Mouse (Mus musculus) testis, postnatal 14 days (tissue): Measurements from ENCODE around the gene Fancc.
A peak's percentile ranks its signal among the peaks of the same experiment; 100 is the strongest.

Source experiments
- DNase-seq: peaks from one replicate; pipeline ENCODE4 v3.0.0; 2021; ENCODE audit warnings: low spot score

Fancc gene

DNA sequence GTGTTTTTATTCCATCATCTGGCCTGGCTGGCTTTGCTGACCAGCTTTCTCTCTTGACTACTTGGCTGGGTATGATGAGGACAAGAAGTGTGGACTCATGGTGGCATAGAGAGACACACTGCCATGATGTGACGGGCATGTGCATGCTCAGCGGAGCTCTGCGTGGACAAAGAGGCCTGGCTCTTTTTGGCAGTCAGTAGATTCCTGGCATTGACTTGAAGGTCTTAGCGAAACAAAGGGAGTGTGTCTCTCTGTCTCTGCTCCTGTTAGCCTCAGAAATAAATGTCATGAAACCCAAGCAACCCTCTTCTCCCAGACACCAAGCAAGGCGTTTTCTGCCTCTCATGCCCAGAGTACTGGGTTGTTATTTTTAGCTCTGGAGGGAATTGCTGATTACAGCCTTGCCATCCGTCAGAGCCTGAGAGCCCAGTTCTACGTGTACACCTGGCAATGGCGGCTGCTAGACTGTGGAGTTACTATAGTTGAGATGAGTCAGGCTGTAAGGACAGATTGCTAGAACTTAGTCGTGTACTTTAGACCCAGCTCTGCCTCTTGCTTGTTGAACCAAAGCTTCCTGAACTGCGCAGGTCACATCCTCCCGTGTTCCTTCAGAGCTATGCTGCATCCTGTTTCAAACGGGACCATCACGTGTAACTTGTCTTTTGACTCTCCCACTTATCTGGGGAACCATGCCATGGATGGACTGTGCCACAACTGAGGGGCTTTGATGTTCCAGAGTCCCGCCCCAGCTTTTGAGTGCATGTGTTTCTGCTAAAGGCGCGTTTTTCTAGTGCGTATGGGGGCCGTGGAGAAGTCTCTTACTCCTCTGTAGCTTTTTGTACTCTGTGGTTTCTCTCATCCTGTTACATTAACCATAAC lies 236.1 kb downstream of the Fancc start:
- DNase-seq = no peak

- DNase-seq = no peak
Observed at GRCm38 (mm10) chr13:63260133-63260532, 236.9 kb downstream of the Fancc start.

DNA sequence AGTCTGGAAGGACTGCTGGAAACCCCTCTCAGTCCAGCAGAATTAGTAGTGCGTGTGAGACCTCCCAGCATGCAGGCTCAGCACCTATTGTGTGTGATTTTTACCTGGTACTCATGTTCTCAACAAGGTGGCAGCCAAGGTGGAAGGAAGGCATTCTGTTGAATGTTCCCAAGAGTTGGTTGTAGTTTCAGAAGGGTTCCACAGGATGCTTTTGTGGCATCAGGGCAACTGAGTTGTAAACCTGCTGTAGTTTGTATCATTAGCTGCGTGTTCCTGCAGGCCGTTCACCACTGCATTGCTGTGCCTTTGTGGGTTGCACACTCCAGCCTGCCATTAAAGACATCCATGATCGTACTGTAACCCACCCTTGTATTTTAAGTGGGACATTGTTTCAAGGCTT lies 238.4 kb downstream of the Fancc start:
- DNase-seq = no peak

DNA sequence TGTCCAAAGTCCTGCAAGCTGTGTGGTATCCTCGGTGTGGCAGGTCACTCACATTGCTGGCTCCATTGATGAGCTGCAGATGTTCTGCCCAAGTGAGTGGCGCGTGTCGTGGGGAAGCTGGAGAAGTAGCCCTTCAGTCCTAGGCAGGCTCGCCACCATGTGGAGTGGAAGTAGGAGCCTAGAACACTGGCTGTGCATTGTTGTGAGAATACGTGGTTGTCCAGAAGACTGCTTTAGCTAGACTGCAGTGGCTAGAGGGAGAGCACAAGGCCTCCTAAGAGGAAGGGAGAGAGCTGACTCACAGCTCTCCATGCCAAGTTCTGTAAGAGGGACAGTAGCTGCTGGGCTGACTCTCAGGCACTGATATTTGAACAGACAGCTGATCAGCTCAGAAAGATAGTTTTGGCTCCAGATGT lies 238.9 kb downstream of the Fancc start:
- DNase-seq = no peak

GRCm38 (mm10) chr13:63256807-63257206 lies 240.3 kb downstream of the Fancc start:
- peak; percentile 69 for DNase-seq

- no peak for DNase-seq
Observed at GRCm38 (mm10) chr13:63256146-63256545, 240.9 kb downstream of the Fancc start.

DNA sequence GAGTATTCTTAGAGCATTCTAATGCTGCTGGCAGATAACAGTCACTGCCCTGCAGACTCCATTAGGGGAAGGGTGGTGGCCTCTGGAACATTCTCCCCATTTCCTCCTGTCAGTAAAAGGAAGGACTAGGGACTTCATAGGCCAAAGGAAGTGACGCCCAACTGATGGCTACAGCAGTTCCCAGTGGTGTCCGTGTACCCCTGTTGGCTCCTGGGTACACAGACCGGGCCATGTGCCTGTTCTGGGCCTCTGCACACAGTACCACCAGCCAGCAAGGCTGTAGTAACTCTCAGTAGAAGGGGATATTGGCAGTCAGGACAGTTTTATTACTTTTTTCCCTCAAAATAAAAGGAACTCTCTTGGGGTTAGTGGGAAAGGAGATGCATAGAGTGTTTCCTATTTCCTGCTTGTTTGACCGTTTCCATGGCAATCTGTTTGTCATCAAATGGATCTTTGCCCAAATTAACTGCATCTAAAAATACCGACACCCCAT lies 241.5 kb downstream of the Fancc start:
- DNase-seq = no peak

- DNase-seq = no peak
Observed at GRCm38 (mm10) chr13:63253886-63254636, 243.0 kb downstream of the Fancc start.

GRCm38 (mm10) chr13:63253147-63253546 lies 243.9 kb downstream of the Fancc start:
- DNase-seq = no peak

DNA sequence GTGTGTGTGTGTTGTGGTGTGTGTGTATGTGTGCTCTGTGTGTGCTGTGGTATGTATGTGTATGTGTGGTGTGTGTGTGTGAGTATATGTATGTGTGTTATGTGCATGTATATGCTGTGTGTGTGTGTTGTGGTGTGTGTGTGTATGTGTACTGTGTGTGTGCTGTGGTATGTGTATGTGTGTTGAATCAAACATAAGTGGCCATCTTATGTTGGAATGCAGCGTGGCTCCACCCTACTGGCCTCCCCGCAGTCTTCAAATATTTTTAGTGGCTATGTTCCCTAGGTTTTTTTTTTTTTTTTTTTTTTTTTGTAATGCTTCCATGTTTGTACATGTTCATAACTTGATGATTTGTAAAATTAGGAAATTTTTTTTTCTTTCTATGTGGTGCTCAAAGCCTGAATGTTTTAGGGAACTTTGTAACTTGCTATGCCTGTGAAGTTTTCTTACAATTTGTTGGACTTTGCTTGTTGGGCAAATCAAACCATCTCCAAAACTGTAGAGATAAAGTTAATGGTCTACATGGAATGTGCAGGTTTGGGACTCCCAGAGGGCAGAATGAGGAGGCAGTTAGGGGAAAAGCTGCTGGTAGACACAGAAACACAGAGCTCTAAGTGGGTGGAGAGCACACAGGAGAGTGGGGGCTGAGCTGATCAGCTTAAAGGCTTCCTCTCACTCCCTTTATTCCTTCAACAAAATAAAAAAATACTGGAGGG lies 244.6 kb downstream of the Fancc start:
- DNase-seq = no peak

- no peak for DNase-seq
Observed at GRCm38 (mm10) chr13:63251118-63251889, 245.8 kb downstream of the Fancc start.

DNA sequence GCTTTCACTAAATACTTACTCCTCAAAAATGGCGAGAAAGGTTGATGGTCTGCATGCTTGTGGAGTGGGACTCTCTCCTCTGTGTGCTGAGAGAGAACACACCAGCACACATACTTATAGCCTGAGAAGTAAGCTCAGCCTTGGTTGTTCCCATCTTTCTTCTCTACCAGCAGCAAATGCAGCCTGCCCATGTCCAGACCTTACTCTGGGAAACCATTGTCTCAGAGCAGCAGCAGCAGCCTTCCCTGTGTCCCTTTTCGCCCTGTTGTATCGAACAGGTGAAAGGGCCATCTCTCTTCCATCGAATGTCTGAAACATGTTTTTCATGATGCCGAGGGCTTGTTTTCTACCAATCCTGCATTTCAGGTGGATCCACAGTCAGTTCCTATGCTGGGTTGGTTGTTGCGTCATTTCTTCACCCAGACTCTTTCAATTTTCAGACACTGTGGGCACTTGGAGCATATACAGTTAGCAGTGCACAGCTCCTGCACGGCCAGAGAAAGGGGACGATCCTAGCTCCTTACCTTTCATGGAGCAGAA lies 246.6 kb downstream of the Fancc start:
- DNase-seq = no peak

GRCm38 (mm10) chr13:63249741-63250431 lies 247.2 kb downstream of the Fancc start:
- DNase-seq = no peak

DNA sequence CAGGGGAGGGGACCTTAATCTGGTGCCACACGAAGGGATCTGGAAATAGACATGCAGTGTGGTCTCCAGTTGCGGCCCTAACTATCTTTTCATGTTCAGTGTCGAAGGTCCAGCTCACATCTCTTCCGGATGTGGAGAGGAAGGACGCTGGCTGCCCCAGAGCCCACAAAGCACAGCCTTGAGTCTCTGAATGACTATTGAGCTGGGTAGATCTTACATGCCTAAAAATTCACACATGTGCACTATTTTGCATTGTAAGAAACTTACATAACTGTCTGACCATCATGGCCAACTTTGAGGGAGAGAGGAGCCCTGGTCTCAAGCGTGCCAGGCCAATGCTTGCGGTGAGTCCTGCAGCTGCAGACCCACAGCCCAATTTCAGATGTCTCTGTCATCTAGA lies 247.9 kb downstream of the Fancc start:
- no peak for DNase-seq

- no peak for DNase-seq
Observed at GRCm38 (mm10) chr13:63248318-63248717, 248.8 kb downstream of the Fancc start.

- no peak for DNase-seq
Observed at GRCm38 (mm10) chr13:63247631-63248030, 249.4 kb downstream of the Fancc start.

- DNase-seq = no peak
Observed at GRCm38 (mm10) chr13:63247041-63247440, 250.0 kb downstream of the Fancc start.

DNA sequence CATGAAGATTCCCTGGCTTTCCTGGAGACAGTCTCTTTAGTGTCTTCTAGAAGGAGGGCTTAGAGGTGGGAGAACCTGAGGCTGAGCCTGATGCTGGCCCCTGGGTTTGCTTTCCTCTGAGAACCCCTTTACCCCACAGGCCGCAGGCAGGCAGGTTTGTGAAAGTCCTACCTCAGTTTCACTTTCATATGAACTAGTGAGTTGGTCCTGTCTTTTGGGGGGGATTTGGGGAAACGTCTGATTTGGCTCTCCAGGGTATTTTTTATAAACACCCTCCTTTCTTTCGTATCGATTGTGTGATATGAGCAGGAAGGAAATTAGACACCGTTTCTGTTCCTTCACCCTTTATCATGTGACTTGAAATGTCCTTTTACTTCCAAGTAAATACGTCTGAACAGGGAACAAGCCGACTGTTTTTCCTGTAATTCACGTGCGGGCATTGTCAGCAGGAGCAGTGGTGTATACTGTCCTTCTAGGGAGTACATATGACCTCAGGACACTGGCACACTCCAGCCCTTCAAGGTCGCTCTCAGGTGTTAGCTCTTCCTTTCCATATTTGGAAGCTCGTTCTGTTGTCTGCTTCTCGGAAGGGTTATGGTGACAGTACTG lies 250.6 kb downstream of the Fancc start:
- DNase-seq = no peak

DNA sequence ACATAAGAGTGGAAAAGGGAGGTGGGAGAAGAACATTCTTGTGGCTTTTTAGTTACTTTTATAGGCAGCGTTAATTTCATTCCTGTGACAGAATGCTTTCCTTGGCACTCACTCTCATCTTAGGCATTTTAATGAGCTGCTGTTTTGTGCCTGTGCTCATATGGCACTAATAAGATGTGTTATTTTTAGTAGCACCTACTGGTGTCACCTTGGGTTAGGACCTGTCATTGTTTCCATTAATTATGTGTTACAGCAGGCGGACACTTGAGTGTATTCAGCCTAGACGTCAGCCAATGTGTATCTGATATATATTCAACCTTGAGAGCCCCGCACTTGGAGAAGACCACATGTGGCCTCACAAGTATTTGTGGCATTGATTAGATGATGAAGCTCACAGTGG lies 251.3 kb downstream of the Fancc start:
- DNase-seq = no peak

DNA sequence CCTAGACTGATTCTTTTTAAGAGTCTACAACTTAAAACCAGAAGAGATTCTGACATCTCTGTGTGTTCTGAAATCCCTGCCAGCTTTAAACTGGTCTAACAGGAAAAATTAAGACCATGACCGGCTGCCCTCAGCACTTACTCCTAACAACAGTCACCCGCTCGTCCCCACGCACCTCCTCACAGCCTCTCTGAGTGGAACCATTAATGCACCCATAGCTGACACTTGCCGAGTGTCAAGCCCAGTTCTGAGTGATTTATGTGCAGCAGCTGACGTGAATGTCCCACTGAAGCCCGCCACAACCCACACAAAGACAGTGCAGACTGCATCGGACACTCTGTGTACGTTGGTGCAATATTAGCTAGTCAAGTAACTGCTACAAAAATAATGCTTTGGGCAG lies 251.9 kb downstream of the Fancc start:
- DNase-seq = no peak
